Mouse (Mus musculus) thymus, adult 2 months (tissue): ENCODE results near the gene Etfdh. TPM values are rescaled to one million over a fixed set of nuclear protein-coding genes. Genes with fewer than 3 reads are reported as not detected.

Experiments used
- DNase-seq: peaks from one replicate; pipeline ENCODE4 v3.0.0; 2021
- H3K27ac ChIP-seq: fragments of 200-500 bp; 2 replicates; pipeline ENCODE4 v1.5.1; 2012; ENCODE audit warnings: low read length, control low read depth; ENCODE audit not compliant: control insufficient read depth, insufficient read depth
- H3K27me3 ChIP-seq: fragments of 200-500 bp; 2 replicates; pipeline ENCODE4 v1.6.1; 2012; ENCODE audit warnings: mild to moderate bottlenecking, low read length, moderate library complexity, mixed read lengths; ENCODE audit not compliant: control insufficient read depth, insufficient read depth
- H3K36me3 ChIP-seq: fragments of 200-500 bp; 2 replicates; pipeline ENCODE4 v1.6.1; 2012; ENCODE audit warnings: mild to moderate bottlenecking, low read length, moderate library complexity; ENCODE audit not compliant: control insufficient read depth, insufficient read depth
- H3K4me1 ChIP-seq: fragments of 200-500 bp; replicated peaks from 2 replicates; pipeline ENCODE4 v1.6.1; 2012; ENCODE audit warnings: low read length; ENCODE audit not compliant: control insufficient read depth, insufficient read depth
- H3K4me3 ChIP-seq: fragments of 200-500 bp; 2 replicates; pipeline ENCODE4 v1.5.1; 2012; ENCODE audit warnings: mild to moderate bottlenecking, low read length, control low read depth, moderate library complexity; ENCODE audit not compliant: control insufficient read depth, insufficient read depth
- CTCF ChIP-seq: fragments of 200-500 bp; IDR thresholded peaks from 2 replicates; pipeline ENCODE4 v1.5.1; 2012; ENCODE audit warnings: mild to moderate bottlenecking, control low read depth, low read length, moderate library complexity, borderline replicate concordance; ENCODE audit not compliant: control insufficient read depth, poor library complexity, insufficient read depth; ENCODE audit errors: extremely low read depth
- POLR2A ChIP-seq: fragments of 200-500 bp; IDR thresholded peaks from 2 replicates; pipeline ENCODE4 v1.6.1; 2012; ENCODE audit warnings: mild to moderate bottlenecking, low read length, control low read depth, moderate library complexity; ENCODE audit not compliant: control insufficient read depth, poor library complexity, insufficient read depth; ENCODE audit errors: extremely low read depth
- WGBS: fragments of 180-500 bp; shearing (Covaris S2); methylation state at CpG from one replicate; pipeline ENCODE4 v1.1.7; 2018; 5-methylcytosine and 5-hydroxymethylcytosine counted together
- polyA plus RNA-seq: library from polyadenylated mRNA; depleted of rRNA; stranded (reverse); fragments of >200 nt; gene quantifications from 2 replicates; pipeline ENCODE4 v1.2.3, GENCODE M21; 2012

The Etfdh gene
- polyA plus RNA-seq, 1 experiment, result 61.3 TPM

- no peaks in the 10 kb centered on the region for H3K27me3 ChIP-seq
- 70% methylated on average over 5 of the region's 5 CpGs for WGBS
- no peak for TF ChIP-seq POLR2A
- TF ChIP-seq CTCF, result no peak
- no peak for DNase-seq
- H3K27ac ChIP-seq, result no peak overlapping the region
- no peaks in the 10 kb centered on the region for H3K36me3 ChIP-seq
- H3K4me1 ChIP-seq, result no peaks in the 10 kb centered on the region
- H3K4me3 ChIP-seq, result no peak overlapping the region
Observed at GRCm38 (mm10) chr3:79656682-79657081, 27.4 kb upstream of the Etfdh start.

- H3K36me3 ChIP-seq, result no peaks in the 10 kb centered on the region
- H3K27ac ChIP-seq, result no peak overlapping the region
- TF ChIP-seq POLR2A (no peak), CTCF (no peak)
- no peaks in the 10 kb centered on the region for H3K27me3 ChIP-seq
- H3K4me1 ChIP-seq, result no peaks in the 10 kb centered on the region
- WGBS, result 95% methylated on average over 6 of the region's 6 CpGs
- DNase-seq, result no peak
- no peak overlapping the region for H3K4me3 ChIP-seq
Observed at GRCm38 (mm10) chr3:79652129-79652528, 22.8 kb upstream of the Etfdh start.

- peaks cover 3% of the 10 kb centered on the region; the same call in 1 of the 2 replicates for H3K4me1 ChIP-seq
- H3K4me3 ChIP-seq, result peak within 1 kb of the TSS; percentile 79
- no peaks in the 10 kb centered on the region for H3K27me3 ChIP-seq
- H3K36me3 ChIP-seq, result 0 out of 2 replicates have a peak, but pooled peaks cover 3% of the 10 kb centered on the region
- TF ChIP-seq POLR2A (peak; percentile 59; the same call in 1 of the 2 replicates), CTCF (0 out of 2 replicates have a peak, but pooled peaks have one; percentile 20)
- WGBS, result under 1% methylated on average over 60 of the region's 60 CpGs
- DNase-seq, result peak; percentile 94
- H3K27ac ChIP-seq, result peak within 1 kb of the TSS; percentile 71
Observed at GRCm38 (mm10) chr3:79628561-79629415, 512 bp downstream of the Etfdh start, which contains the start of gene 4930579G24Rik. Gene 4930579G24Rik (plus strand): TSS chr3:79629079.

- Histone ChIP-seq H3K27ac (peak overlapping the region; percentile 71), H3K4me3 (peak overlapping the region; percentile 79), H3K36me3 (0 out of 2 replicates have a peak, but pooled peaks cover 3% of the 10 kb centered on the region), H3K4me1 (peaks cover 3% of the 10 kb centered on the region; the same call in 1 of the 2 replicates), H3K27me3 (no peaks in the 10 kb centered on the region)
- no peak for TF ChIP-seq POLR2A
- no peak for TF ChIP-seq CTCF
- DNase-seq, result no peak
- under 1% methylated on average over 9 of the region's 9 CpGs for WGBS
Observed at GRCm38 (mm10) chr3:79628182-79628560, 1.1 kb downstream of the Etfdh start.

- DNase-seq, result no peak
- Histone ChIP-seq H3K27ac (no peak overlapping the region), H3K27me3 (no peaks in the 10 kb centered on the region), H3K4me1 (peaks cover 3% of the 10 kb centered on the region; the same call in 1 of the 2 replicates), H3K4me3 (peak overlapping the region; percentile 79; the same call in 1 of the 2 replicates), H3K36me3 (peaks cover 6% of the 10 kb centered on the region)
- TF ChIP-seq POLR2A (no peak), CTCF (no peak)
- WGBS, result 7% methylated on average over 10 of the region's 10 CpGs
Observed at GRCm38 (mm10) chr3:79627484-79628181, 1.7 kb downstream of the Etfdh start.

GRCm38 (mm10) chr3:79609886-79610285 lies 19.4 kb downstream of the Etfdh start:
- Histone ChIP-seq H3K4me3 (no peak overlapping the region), H3K36me3 (peaks cover 49% of the 10 kb centered on the region), H3K4me1 (no peaks in the 10 kb centered on the region), H3K27me3 (no peaks in the 10 kb centered on the region), H3K27ac (no peak overlapping the region)
- DNase-seq, result no peak
- no peak for TF ChIP-seq POLR2A
- TF ChIP-seq CTCF, result no peak
- WGBS, result 99% methylated on average over 2 of the region's 2 CpGs
